Mouse (Mus musculus) megakaryocyte-erythroid progenitor cell, adult 5-6 weeks (primary cell): Measurements from ENCODE around the gene Gabra3. TPM values are rescaled to one million over a fixed set of nuclear protein-coding genes. Genes with fewer than 3 reads are reported as not detected.

ENCODE experiments used
- ATAC-seq: replicated peaks from 2 replicates; pipeline ENCODE4 v1.8.0; 2016; ENCODE audit warnings: mild to moderate bottlenecking, inconsistent platforms; ENCODE audit not compliant: severe bottlenecking, poor library complexity, low FRiP score, low TSS enrichment
- total RNA-seq, 2 experiments: library from RNA; stranded (forward) in 1 of 2; stranded (reverse) in 1 of 2; fragments of 200-1000, 215-1000 nt in 1 of 2; fragments of >200 nt in 1 of 2; fragmentation: Nextera tagmentation in 1 of 2; gene quantifications; 2 replicates each; pipeline ENCODE4 v1.2.3; 2014 to 2017

The Gabra3 gene
- total RNA-seq (2014; fragmentation: Nextera tagmentation) (not detected in 2 replicates), total RNA-seq (2017) (not detected in 2 replicates)

DNA sequence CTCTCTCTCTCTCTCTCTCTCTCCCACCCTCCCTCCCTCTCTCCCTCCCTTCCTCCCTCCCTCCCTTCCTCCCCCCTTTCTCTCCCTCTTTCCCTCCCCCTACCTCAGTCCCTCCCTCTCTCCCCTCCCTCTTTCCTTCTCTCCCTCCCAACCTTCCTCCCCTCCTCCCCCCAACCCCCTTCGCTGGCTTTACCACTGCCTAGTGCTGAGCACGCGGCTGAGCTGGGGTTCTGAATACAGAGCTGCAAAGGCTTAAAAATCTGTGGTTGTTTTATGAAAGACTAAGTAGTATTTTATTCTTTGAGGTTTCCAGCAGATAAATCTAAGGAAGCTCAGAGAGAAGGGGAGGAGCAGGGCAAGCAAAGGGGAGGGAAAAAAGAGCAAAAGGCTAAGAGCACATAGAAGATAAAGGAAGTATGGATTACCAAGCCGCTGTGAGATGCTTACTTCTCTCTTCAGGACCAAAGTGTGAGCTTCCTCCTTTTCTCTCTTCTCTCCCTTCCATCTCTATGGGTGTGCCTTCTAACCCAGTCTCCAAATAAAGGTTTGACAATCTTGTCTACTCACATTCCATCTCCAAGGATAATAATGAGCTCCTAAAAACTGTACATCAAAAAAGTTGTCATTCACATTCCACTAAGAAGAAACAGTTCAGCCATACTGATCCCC, at the start of gene Gabra3:
Gabra3 (minus strand) TSS at position 619 of the 669 bp plus-strand sequence.
- no peak for ATAC-seq

DNA sequence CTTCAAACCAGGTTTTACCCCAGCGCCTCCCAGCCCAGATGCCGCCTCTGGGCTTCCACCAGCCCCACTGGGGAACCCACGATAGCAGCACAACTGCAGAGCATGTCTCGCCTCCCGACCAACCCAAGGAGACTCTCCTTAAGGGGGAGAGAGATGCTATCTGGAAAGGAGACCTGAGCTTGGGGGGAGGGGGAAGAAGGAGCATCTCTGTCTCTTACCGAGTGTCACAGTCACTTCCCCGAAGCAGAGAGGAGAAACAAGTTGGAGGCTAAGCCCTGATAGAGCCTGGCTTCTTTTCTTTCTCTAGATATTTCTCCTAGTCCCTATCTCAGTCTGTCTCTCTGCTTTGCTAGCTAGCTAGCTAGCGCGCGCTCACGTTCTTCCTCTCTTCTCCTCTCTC, 859 bp downstream of the Gabra3 start:
- no peak for ATAC-seq

DNA sequence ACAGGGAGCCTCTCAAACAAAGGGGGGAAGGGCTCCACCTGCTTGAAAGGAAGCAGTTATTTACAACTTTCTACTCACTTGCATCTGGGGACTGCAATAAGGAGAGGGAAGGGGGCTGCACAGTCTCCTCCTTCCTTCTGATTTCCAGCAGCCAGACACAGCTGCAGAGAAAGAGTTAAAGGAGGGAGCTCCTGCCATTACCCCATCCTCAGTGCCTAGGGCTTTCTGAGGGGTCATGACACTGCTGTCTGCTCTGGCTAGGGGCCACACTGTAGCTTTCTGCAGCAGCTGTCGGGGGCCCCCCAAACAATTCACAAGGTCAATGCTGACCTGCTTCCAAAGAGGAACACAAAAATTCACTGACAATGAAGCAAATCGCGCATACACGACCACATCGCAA, 1.3 kb downstream of the Gabra3 start:
- no peak for ATAC-seq

DNA sequence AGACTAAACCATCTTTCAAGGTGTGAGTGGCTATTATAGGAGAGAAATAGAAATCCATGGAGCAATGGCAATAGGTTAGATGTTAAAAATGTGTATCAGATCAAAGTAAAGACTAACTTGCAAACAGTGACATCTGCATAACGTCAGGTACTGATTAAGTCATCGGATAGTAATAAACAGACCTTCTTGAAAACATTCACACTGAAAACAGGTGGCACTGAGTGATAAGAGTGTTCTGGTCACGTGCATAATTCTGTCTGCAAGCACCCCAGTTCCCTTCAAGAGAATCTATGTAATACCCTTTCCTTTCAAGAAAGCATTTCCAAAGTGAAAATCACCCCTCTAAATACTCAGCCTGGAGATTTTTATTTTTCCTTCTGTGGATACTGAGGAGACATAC, 6.0 kb downstream of the Gabra3 start:
- no peak for ATAC-seq

DNA sequence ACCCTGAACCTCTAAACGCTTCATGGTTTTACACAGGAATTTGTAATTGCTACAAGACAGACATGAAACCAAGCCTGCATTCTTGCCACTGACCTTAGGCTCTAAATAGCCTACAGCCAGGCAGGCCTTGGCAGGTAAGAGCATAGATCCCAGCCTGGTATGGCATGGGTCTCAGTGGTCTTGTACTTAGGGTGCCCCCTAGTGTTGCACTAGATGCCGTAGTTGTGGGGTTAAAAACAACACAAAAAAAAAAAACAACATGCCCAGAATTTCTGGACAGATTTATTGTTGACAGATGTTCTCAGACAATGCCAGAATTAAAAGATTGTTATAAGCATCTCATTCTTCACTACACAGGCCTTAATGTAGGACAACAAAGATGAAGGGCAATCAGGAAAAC, 12.0 kb downstream of the Gabra3 start:
- no peak for ATAC-seq

DNA sequence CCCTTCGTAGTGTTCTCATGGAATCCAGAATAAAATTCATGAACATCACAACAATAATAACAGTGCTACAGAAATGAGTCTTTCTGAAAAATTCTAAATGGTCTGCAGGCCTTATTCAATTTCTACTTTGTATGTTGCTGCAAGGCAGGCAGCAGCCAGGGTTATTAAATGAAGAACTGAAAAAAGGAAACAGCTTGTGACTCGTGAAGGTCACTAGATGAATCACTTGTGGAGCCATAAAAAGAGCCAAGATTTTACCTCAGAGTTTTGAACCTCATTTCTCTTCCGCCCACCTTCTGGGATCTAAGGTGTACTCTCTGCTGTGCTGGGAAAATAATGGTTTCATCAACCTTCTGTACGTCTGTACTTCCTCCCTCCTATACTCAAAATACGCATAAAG, 159.4 kb downstream of the Gabra3 start:
- no peak for ATAC-seq

DNA sequence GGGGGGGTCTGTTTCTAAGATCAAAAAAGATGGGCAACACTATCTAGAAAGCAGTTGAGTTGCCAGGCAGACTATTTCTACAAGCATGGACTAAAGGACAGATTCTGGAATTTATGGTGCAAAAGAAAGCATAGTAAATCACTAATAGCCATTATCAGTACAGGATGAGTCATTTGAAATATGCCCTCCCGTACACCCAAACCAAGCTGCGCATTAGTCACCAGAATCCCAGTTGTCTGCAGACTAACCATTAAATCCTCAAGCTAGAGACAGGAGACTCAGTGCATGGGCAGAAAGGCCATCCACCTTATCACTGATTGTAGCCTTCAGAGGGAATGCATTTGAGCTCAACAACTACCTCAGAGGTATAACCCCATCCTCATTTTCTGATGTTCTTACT, 166.8 kb downstream of the Gabra3 start:
- no peak for ATAC-seq

DNA sequence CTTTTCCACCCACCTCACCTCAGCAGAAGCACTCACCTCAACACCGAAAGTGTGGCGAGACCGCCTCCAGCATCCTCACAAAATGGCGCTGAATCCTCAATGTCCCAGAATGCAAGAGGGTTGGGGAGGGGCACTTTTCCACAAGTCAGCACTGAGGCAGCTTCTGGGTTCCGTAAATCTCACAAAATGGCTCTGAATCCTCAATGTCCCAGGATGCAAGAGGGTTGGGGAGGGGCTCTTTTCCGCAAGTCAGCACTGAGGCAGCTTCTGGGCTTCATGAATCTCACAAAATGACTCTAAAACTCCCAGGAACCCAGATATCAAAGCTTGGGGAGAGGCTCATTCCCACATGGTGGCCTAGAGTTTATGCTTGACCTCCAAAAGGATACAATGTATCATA, 269.9 kb downstream of the Gabra3 start, which contains the start of gene Magea10:
Magea10 (minus strand) TSS at position 101 of the 400 bp plus-strand sequence.
- no peak for ATAC-seq

Other genes with a start within 250 kb of the Gabra3 start
- not detected in 2 replicates for gene Gabrq, start 168.3 kb upstream of the Gabra3 start, total RNA-seq (2014; fragmentation: Nextera tagmentation)
- not detected in 2 replicates for gene Gabrq, start 168.3 kb upstream of the Gabra3 start, total RNA-seq (2017)